Mouse (Mus musculus) E14TG2a.4 (cell line): ENCODE results near the gene Ndufa3.

Source experiments
- H3K27me3 ChIP-seq: 2 replicates; pipeline ENCODE4 v1.6.1; 2014; ENCODE audit warnings: low read length, control low read depth; ENCODE audit not compliant: insufficient read depth
- H3K36me3 ChIP-seq: 2 replicates; pipeline ENCODE4 v1.6.1; 2014; ENCODE audit warnings: low read length, control low read depth; ENCODE audit not compliant: insufficient read depth
- H3K4me1 ChIP-seq: replicated peaks from 2 replicates; pipeline ENCODE4 v1.6.1; 2014; ENCODE audit warnings: low read depth, low read length, control low read depth
- H3K4me3 ChIP-seq: replicated peaks from 2 replicates; pipeline ENCODE4 v1.5.1; 2014; ENCODE audit warnings: mild to moderate bottlenecking, low read length
- H3K9me3 ChIP-seq: 2 replicates; pipeline ENCODE4 v1.6.1; 2014; ENCODE audit warnings: low read length, control low read depth
- CTCF ChIP-seq: conservative IDR thresholded peaks from 2 replicates; pipeline ENCODE4 v1.5.1; 2014; ENCODE audit warnings: low read length
- NANOG ChIP-seq: IDR thresholded peaks from 2 replicates; pipeline ENCODE4 v1.6.1; 2014; ENCODE audit warnings: borderline replicate concordance, low read length, mixed read lengths
- POU5F1 ChIP-seq: IDR thresholded peaks from 2 replicates; pipeline ENCODE4 v1.6.1; 2014; ENCODE audit warnings: low read length, borderline replicate concordance

Ndufa3 gene

DNA sequence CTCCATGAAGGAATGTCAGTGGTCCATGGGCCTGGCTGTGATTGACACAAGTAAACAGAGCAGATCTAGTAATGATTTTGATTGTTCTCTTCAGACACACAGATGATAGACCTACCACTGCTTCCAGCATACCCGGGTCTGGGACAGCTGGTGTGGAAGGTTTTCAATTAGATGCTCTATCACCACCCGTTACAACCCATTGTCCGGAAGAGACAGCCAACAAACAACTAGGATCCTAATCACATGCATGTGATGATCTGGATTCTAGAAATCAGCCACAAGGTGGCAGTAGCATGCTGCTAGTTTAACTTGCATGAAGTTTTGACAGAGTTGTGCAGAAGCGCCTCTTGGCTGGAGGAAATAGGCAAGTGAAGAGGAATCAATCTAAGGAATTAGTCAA, 16.1 kb upstream of the Ndufa3 start:
- H3K27me3 ChIP-seq: no peaks in the 10 kb centered on the region
- no peak overlapping the region for H3K4me3 ChIP-seq
- peaks cover 12% of the 10 kb centered on the region for H3K4me1 ChIP-seq
- no peaks in the 10 kb centered on the region for H3K36me3 ChIP-seq
- no peaks in the 10 kb centered on the region for H3K9me3 ChIP-seq
- TF ChIP-seq NANOG (no peak), CTCF (peak; percentile 79)

DNA sequence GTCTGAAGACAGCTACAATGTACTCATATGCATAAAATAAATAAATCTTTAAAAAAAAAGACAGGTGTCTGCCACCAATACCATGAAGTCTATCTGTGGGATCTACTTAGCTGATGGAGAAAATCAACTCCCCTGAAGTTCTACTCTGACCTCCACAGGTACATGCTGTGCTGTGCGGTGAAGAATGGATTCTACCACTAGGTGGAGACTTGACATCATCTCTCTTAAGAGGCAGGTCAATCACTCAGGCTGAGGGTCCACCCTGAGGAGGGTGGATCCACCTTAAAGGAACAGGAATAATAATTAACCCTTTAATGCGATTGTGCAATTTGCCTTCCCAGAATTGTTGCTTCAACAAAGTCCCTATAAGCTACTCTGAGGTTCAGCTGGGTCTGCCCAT, 10.4 kb upstream of the Ndufa3 start:
- peaks cover 3% of the 10 kb centered on the region; the same call in 1 of the 2 replicates for H3K27me3 ChIP-seq
- no peak overlapping the region for H3K4me3 ChIP-seq
- no peaks in the 10 kb centered on the region for H3K36me3 ChIP-seq
- H3K9me3 ChIP-seq: no peaks in the 10 kb centered on the region
- TF ChIP-seq CTCF: peak; percentile 60
- no peak for TF ChIP-seq NANOG
- peaks cover 24% of the 10 kb centered on the region for H3K4me1 ChIP-seq

DNA sequence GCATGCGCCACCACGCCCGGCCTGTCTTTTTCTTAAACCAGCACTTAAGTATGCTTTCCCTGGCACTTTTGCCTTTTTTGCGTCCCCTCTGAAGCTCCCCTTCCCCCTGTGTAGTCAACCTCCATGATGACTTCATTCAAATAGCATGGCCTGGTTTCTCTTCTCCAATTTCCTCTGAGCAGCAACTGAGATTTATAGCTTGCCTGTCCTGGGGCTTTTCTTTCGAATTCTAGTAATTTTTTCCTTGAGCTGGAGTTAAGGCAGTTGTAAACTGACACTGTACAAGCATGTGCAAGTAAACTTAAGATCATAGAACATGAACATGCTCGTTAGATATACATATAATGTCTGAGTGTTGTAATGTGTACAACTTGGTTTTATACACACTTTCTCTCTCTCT, 9.8 kb upstream of the Ndufa3 start:
- no peak for TF ChIP-seq NANOG
- TF ChIP-seq POU5F1: no peak
- no peak for TF ChIP-seq CTCF

DNA sequence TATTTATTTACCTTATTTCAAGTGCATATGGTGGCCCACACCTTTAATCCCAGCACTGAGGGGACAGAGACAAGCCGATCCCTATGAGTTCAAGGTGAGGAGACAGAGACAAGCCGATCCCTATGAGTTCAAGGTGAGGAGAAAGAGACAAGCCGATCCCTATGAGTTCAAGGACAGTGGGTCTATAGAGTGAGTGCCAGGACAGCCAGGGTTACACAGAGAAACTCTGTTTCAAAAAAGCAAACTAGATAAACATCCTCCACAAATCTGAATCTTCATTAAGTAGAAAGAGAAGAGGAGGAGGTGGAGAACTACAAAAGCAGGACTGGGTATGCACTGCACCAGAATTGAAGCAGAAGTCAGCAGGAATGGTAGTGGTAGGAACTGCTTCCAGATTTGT, 8.5 kb upstream of the Ndufa3 start:
- TF ChIP-seq POU5F1: no peak
- TF ChIP-seq NANOG: no peak
- no peak for TF ChIP-seq CTCF
- Histone ChIP-seq H3K9me3 (no peaks in the 10 kb centered on the region), H3K27me3 (peaks cover 3% of the 10 kb centered on the region; the same call in 1 of the 2 replicates), H3K4me1 (peaks cover 23% of the 10 kb centered on the region), H3K4me3 (no peak overlapping the region), H3K36me3 (no peaks in the 10 kb centered on the region)

More for the DNA sequence above, 9.8 kb upstream of the Ndufa3 start:
- H3K4me1 ChIP-seq: peaks cover 26% of the 10 kb centered on the region
- no peaks in the 10 kb centered on the region for H3K9me3 ChIP-seq
- H3K27me3 ChIP-seq: peaks cover 3% of the 10 kb centered on the region; the same call in 1 of the 2 replicates
- no peaks in the 10 kb centered on the region for H3K36me3 ChIP-seq
- no peak overlapping the region for H3K4me3 ChIP-seq

DNA sequence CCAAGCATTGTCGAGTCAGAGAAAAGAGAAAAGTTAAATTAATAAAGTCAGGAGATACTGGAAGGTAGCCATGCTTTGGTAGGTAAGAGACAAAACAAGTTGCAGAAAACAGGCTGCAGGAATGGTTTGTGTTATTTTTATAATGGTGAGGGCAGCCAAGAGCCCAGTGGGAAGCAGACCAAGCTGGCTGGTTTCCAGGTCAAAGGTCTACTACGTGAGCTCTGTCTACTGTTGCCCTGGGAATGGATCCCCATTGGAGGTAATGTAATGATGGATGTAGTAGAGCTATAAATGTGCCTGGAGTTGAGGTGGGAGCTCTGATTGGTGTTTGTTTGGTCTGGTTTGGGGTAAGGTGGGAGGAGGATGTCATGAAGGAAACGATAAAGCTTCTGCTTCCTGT, 8.1 kb upstream of the Ndufa3 start:
- TF ChIP-seq POU5F1 (no peak), NANOG (no peak), CTCF (no peak)
- Histone ChIP-seq H3K4me3 (no peak overlapping the region), H3K27me3 (peaks cover 3% of the 10 kb centered on the region; the same call in 1 of the 2 replicates), H3K36me3 (no peaks in the 10 kb centered on the region), H3K4me1 (peaks cover 21% of the 10 kb centered on the region), H3K9me3 (no peaks in the 10 kb centered on the region)

DNA sequence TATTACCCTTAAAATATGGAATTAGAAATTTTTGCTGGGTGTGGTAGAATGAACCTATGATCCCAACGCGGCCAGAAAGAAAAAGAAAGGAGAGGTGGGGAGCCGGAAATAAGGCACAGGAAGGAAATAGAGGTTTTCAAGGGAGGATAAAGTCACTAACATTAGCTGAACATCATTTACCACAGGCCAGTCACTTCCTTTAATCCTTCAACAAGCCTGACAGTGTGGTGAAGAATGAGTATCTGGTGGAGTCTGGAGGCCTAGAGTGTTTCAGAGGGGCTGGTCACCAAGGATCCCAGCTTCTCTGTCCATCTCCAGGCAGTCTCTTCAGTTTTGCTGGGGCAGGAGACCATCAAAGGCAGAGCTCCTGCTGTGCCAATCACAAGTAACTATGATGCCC, 6.7 kb upstream of the Ndufa3 start:
- no peaks in the 10 kb centered on the region for H3K36me3 ChIP-seq
- TF ChIP-seq NANOG: no peak
- TF ChIP-seq POU5F1: no peak
- TF ChIP-seq CTCF: no peak
- H3K27me3 ChIP-seq: peaks cover 3% of the 10 kb centered on the region; the same call in 1 of the 2 replicates
- no peak overlapping the region for H3K4me3 ChIP-seq
- peaks cover 21% of the 10 kb centered on the region for H3K4me1 ChIP-seq
- H3K9me3 ChIP-seq: no peaks in the 10 kb centered on the region

DNA sequence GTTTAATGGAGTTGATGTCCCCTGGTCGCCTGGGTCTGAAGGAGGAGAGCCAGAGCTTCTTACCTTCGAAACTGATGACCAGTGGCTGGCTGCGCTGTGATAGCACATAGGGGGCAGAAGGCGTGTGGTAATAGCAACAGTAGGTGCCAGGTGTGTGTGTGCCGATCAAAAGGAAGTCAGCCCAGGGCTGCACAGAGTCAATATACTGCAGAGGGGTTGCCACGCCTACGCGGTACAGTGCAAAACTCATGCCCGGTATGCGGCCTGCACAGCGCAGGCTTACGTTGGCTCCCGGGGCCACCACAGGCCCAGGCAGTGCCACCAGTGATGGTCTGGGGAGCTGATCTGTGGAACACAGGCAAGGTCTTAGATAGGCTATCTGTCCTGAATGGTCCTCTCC, 6.2 kb upstream of the Ndufa3 start:
- Histone ChIP-seq H3K4me3 (peak overlapping the region; percentile 66), H3K4me1 (peaks cover 21% of the 10 kb centered on the region), H3K36me3 (no peaks in the 10 kb centered on the region), H3K27me3 (peaks cover 3% of the 10 kb centered on the region; the same call in 1 of the 2 replicates), H3K9me3 (no peaks in the 10 kb centered on the region)
- TF ChIP-seq CTCF (no peak), NANOG (no peak), POU5F1 (no peak)

DNA sequence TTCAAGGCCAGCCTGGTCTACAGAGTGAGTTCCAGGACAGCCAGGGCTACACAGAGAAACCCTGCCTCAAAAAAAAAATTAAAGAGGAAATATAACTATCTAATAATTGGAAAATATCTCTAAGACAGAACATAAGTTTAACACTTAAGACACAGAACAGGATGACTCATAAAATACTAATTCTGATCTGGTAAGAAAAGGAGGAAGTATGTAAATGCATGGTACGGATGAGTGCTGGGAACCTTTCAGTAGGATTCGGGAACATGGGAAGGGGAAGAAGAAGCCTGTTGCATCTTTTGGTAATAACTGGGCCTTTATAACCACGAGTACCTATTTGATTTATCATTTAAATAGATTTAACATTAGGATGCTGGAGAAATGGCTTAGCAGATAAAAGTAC, 3.2 kb upstream of the Ndufa3 start:
- peaks cover 5% of the 10 kb centered on the region for H3K36me3 ChIP-seq
- H3K27me3 ChIP-seq: peaks cover 3% of the 10 kb centered on the region; the same call in 1 of the 2 replicates
- H3K9me3 ChIP-seq: no peaks in the 10 kb centered on the region
- peaks cover 28% of the 10 kb centered on the region for H3K4me1 ChIP-seq
- no peak overlapping the region for H3K4me3 ChIP-seq
- TF ChIP-seq NANOG (no peak), CTCF (no peak), POU5F1 (no peak)

DNA sequence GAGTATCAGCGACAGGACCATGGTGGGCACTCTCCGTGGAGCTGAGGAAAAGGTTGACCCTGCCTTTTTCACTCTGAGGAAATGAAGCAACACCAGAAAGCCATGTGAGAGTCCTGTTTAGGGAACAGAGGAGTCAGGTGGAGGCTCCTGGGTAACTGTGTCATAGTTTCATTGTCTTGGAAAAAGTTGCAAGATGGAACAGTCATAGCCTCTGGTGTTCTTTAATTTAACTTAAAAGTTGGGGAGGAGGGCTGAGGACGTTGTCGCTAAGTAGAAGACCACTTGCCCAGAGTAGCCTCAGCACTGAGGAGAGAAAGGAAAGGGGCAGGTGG, 1.1 kb upstream of the Ndufa3 start, which contains the start of gene Oscar:
Gene Oscar, minus strand, starts transcription at position 101 of the 332 bp plus-strand sequence.
- H3K4me1 ChIP-seq: peaks cover 32% of the 10 kb centered on the region
- peaks cover 24% of the 10 kb centered on the region for H3K36me3 ChIP-seq
- peaks cover 3% of the 10 kb centered on the region; the same call in 1 of the 2 replicates for H3K27me3 ChIP-seq
- no peaks in the 10 kb centered on the region for H3K9me3 ChIP-seq
- peak within 1 kb of the TSS; percentile 95 for H3K4me3 ChIP-seq
- no peak for TF ChIP-seq POU5F1
- TF ChIP-seq NANOG: no peak
- no peak for TF ChIP-seq CTCF
